Mouse (Mus musculus) erythroblast, embryonic 14.5 days (primary cell): Measurements from ENCODE around the gene Slc4a7.

ENCODE experiments used
- GATA1 ChIP-seq: IDR thresholded peaks from 2 replicates; pipeline ENCODE4 v1.6.1; 2012; ENCODE audit warnings: low read length, inconsistent platforms, mixed read lengths
- TAL1 ChIP-seq: IDR thresholded peaks from 3 replicates; pipeline ENCODE4 v1.6.1; 2012; ENCODE audit warnings: low read length, inconsistent platforms, mixed read lengths

DNA sequence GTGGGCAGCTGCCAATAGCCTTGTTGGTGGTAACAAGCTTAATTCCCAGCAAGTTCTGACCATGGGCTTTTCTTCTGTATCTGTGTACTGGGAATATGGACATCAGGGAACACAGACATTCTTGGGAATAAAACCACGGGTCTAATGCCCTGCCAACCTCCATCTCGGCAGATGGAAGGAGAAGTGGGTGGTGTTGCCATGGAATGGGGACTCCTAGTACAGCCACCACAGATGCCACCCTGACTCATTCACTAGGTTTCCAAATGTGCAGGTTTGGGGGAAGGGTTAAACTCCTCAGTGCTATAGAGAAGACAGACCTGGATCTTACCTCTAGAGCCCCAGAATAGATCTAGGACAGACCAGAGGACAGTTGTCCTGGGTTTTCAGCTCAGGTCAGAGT, 132.2 kb downstream of the Slc4a7 start:
- TF ChIP-seq TAL1 (no peak), GATA1 (no peak)
